Mouse (Mus musculus) limb, embryonic 14.5 days (tissue): Measurements from ENCODE around the gene Gm5475. TPM values are rescaled to one million over a fixed set of nuclear protein-coding genes. Genes with fewer than 3 reads are reported as not detected.

Experiments
- ATAC-seq: fragments of 200-750 bp; cut with Nextera tagmentation; 2 replicates; pipeline ENCODE4 v1.8.0; 2017; ENCODE audit warnings: low read depth, moderate number of reproducible peaks, moderate TSS enrichment; ENCODE audit not compliant: low FRiP score
- DNase-seq: peaks from one replicate; pipeline ENCODE4 v3.0.0-alpha.2; 2015; ENCODE audit warnings: low spot score
- H3K27ac ChIP-seq: fragments of 300-500 bp; sonication (generic); replicated peaks from 2 replicates; pipeline ENCODE4 v1.5.1; 2014; ENCODE audit warnings: low read depth, mild to moderate bottlenecking, low read length, moderate library complexity, mixed read lengths
- H3K27me3 ChIP-seq: fragments of 300-500 bp; sonication (generic); 2 replicates; pipeline ENCODE4 v1.6.1; 2014; ENCODE audit warnings: low read length, mixed read lengths; ENCODE audit not compliant: control insufficient read depth, insufficient read depth
- H3K36me3 ChIP-seq: fragments of 300-500 bp; sonication (generic); 2 replicates; pipeline ENCODE4 v1.6.1; 2014; ENCODE audit warnings: mild to moderate bottlenecking, low read length, moderate library complexity, mixed read lengths; ENCODE audit not compliant: control insufficient read depth, insufficient read depth
- H3K4me1 ChIP-seq: fragments of 300-500 bp; sonication (generic); 2 replicates; pipeline ENCODE4 v1.6.1; 2014; ENCODE audit warnings: antibody characterized with exemption, low read length, mixed read lengths; ENCODE audit not compliant: control insufficient read depth, insufficient read depth
- H3K4me2 ChIP-seq: fragments of 300-500 bp; sonication (generic); replicated peaks from 2 replicates; pipeline ENCODE4 v1.6.1; 2014; ENCODE audit warnings: low read depth, mild to moderate bottlenecking, low read length, moderate library complexity; ENCODE audit not compliant: severe bottlenecking
- H3K4me3 ChIP-seq: fragments of 300-500 bp; sonication (generic); replicated peaks from 2 replicates; pipeline ENCODE4 v1.5.1; 2014; ENCODE audit warnings: low read length
- H3K9ac ChIP-seq: fragments of 300-500 bp; sonication (generic); 2 replicates; pipeline ENCODE4 v1.6.1; 2014; ENCODE audit warnings: mild to moderate bottlenecking, low read depth, low read length, moderate library complexity; ENCODE audit not compliant: severe bottlenecking
- H3K9me3 ChIP-seq: fragments of 300-500 bp; sonication (generic); 2 replicates; pipeline ENCODE4 v1.6.1; 2016; ENCODE audit warnings: low read length; ENCODE audit not compliant: control insufficient read depth
- POLR2A ChIP-seq: fragments of 200-500 bp; IDR thresholded peaks from 2 replicates; pipeline ENCODE4 v1.8.0; 2012; ENCODE audit warnings: inconsistent platforms, mild to moderate bottlenecking, moderate library complexity, borderline replicate concordance; ENCODE audit not compliant: insufficient read depth, insufficient read length; ENCODE audit errors: extremely low read depth
- WGBS: fragments of 180-500 bp; shearing (Covaris S2); extraction: QIAGEN DNeasy Blood & Tissue Kit; methylation state at CpG from one replicate; pipeline ENCODE4 v1.1.7; 2014; 5-methylcytosine and 5-hydroxymethylcytosine counted together
- polyA plus RNA-seq, 2 experiments: library from polyadenylated mRNA; depleted of rRNA in 1 of 2; stranded (reverse) in 1 of 2; unstranded in 1 of 2; fragments of >200 nt; fragmentation: Nextera tagmentation in 1 of 2; extraction: Ambion mirVana in 1 of 2; gene quantifications; 2 replicates each; pipeline versions ENCODE4 v1.2.1 to v1.2.3; 2012 to 2014

Gm5475 gene
- polyA plus RNA-seq, 2 experiments, result 0.04 to 0.12 TPM

GRCm38 (mm10) chr15:100429959-100430565 lies 8.1 kb downstream of the Gm5475 start:
- WGBS, result 74% methylated on average over 11 of the region's 11 CpGs
- ATAC-seq, result no peak
- H3K27me3 ChIP-seq, result no peaks in the 10 kb centered on the region

GRCm38 (mm10) chr15:100433234-100433633 lies 11.3 kb downstream of the Gm5475 start:
- 58% methylated on average over 4 of the region's 4 CpGs for WGBS
- ATAC-seq (no peak), DNase-seq (no peak)
- no peak for TF ChIP-seq POLR2A
- H3K27ac ChIP-seq, result no peak overlapping the region
- H3K27me3 ChIP-seq, result no peaks in the 10 kb centered on the region
- no peak overlapping the region for H3K9ac ChIP-seq
- no peak overlapping the region for H3K4me2 ChIP-seq
- no peaks in the 10 kb centered on the region for H3K36me3 ChIP-seq
- H3K4me1 ChIP-seq, result no peaks in the 10 kb centered on the region
- H3K4me3 ChIP-seq, result no peak overlapping the region
- no peaks in the 10 kb centered on the region for H3K9me3 ChIP-seq

More at GRCm38 (mm10) chr15:100429959-100430565, 8.1 kb downstream of the Gm5475 start:
- H3K4me1 ChIP-seq, result no peaks in the 10 kb centered on the region
- no peak for TF ChIP-seq POLR2A
- no peaks in the 10 kb centered on the region for H3K9me3 ChIP-seq
- H3K27ac ChIP-seq, result no peak overlapping the region
- H3K4me2 ChIP-seq, result no peak overlapping the region
- no peaks in the 10 kb centered on the region for H3K36me3 ChIP-seq
- no peak overlapping the region for H3K4me3 ChIP-seq
- no peak overlapping the region for H3K9ac ChIP-seq
- DNase-seq, result no peak

GRCm38 (mm10) chr15:100436112-100436511 lies 14.2 kb downstream of the Gm5475 start:
- no peak overlapping the region for H3K27ac ChIP-seq
- 81% methylated on average over 4 of the region's 4 CpGs for WGBS
- no peaks in the 10 kb centered on the region for H3K27me3 ChIP-seq
- H3K9ac ChIP-seq, result no peak overlapping the region
- H3K36me3 ChIP-seq, result no peaks in the 10 kb centered on the region
- no peaks in the 10 kb centered on the region for H3K9me3 ChIP-seq
- no peak overlapping the region for H3K4me3 ChIP-seq
- no peak for TF ChIP-seq POLR2A
- H3K4me2 ChIP-seq, result no peak overlapping the region
- H3K4me1 ChIP-seq, result no peaks in the 10 kb centered on the region
- DNase-seq, result no peak
- ATAC-seq, result no peak

GRCm38 (mm10) chr15:100436518-100436917 lies 14.6 kb downstream of the Gm5475 start:
- no peaks in the 10 kb centered on the region for H3K9me3 ChIP-seq
- no peak overlapping the region for H3K4me2 ChIP-seq
- no peaks in the 10 kb centered on the region for H3K36me3 ChIP-seq
- no peaks in the 10 kb centered on the region for H3K4me1 ChIP-seq
- no peak overlapping the region for H3K9ac ChIP-seq
- no peak for ATAC-seq
- H3K27ac ChIP-seq, result no peak overlapping the region
- no peak for DNase-seq
- no peak overlapping the region for H3K4me3 ChIP-seq
- no peak for TF ChIP-seq POLR2A
- no peaks in the 10 kb centered on the region for H3K27me3 ChIP-seq
- 67% methylated on average over 10 of the region's 10 CpGs for WGBS

GRCm38 (mm10) chr15:100443126-100443922 lies 21.4 kb downstream of the Gm5475 start:
- ATAC-seq (peak; percentile 97), DNase-seq (peak; percentile 90)
- Histone ChIP-seq H3K9ac (peak overlapping the region; percentile 46), H3K36me3 (no peaks in the 10 kb centered on the region), H3K4me1 (0 out of 2 replicates have a peak, but pooled peaks cover 6% of the 10 kb centered on the region), H3K4me2 (peak overlapping the region; percentile 74), H3K27me3 (no peaks in the 10 kb centered on the region), H3K4me3 (peak overlapping the region; percentile 34), H3K9me3 (no peaks in the 10 kb centered on the region), H3K27ac (peak overlapping the region; percentile 86)
- 4% methylated on average over 20 of the region's 31 CpGs for WGBS
- TF ChIP-seq POLR2A, result no peak
